ENCODE assay signal across 8 mouse cellular contexts in genomic region chr17:44189696-44190095, GRCm38 (mm10). TPM values are rescaled to one million over a fixed set of nuclear protein-coding genes. Genes with fewer than 3 reads are reported as not detected.
A peak's percentile ranks its signal among the peaks of the same experiment; 100 is the strongest.
DNase-seq lines count a peak whose midpoint lies in the region; ATAC-seq and TF ChIP-seq lines count a peak whose summit lies in the region.

No protein-coding gene starts in this region.

- H3K4me3 ChIP-seq in E14TG2a.4 (replicated peaks; ENCODE audit: low read length) = peak overlapping the region; percentile 29; the same call in 1 of the 2 replicates
- H3K4me3 ChIP-seq in embryonic facial prominence, embryonic 12.5 days = 0 out of 2 replicates have a peak overlapping the region, but pooled peaks have one; percentile 40
- H3K4me3 ChIP-seq in heart, embryonic 16.5 days (ENCODE audit: low read length) = peak overlapping the region; percentile 77
- peak overlapping the region; percentile 62 for H3K4me3 ChIP-seq in midbrain, embryonic 10.5 days

- no peaks in the 10 kb centered on the region for H3K9me3 ChIP-seq in E14TG2a.4 (ENCODE audit: low read length)
- H3K9me3 ChIP-seq in embryonic facial prominence, embryonic 12.5 days = no peaks in the 10 kb centered on the region
- H3K9me3 ChIP-seq in heart, embryonic 16.5 days (replicated peaks; ENCODE audit: control insufficient read depth, low read length) = no peaks in the 10 kb centered on the region
- no peaks in the 10 kb centered on the region for H3K9me3 ChIP-seq in midbrain, embryonic 10.5 days (replicated peaks)

- no peak for TF ChIP-seq CTCF in E14TG2a.4 (conservative IDR thresholded peaks at IDR 0.05; ENCODE audit: low read length)

- WGBS in embryonic facial prominence, embryonic 12.5 days = 3% methylated on average over 11 of the region's 11 CpGs
- WGBS in heart, embryonic 16.5 days = 7% methylated on average over 11 of the region's 11 CpGs
- 2% methylated on average over 11 of the region's 11 CpGs for WGBS in midbrain, embryonic 10.5 days

- H3K4me1 ChIP-seq in E14TG2a.4 (replicated peaks; ENCODE audit: low read depth, low read length) = peaks cover 23% of the 10 kb centered on the region
- no peaks in the 10 kb centered on the region; the same call in 1 of the 2 replicates for H3K4me1 ChIP-seq in embryonic facial prominence, embryonic 12.5 days
- peaks cover 29% of the 10 kb centered on the region for H3K4me1 ChIP-seq in heart, embryonic 16.5 days (ENCODE audit: control insufficient read depth, insufficient read depth, low read length)
- H3K4me1 ChIP-seq in midbrain, embryonic 10.5 days = peaks cover 17% of the 10 kb centered on the region

- no peaks in the 10 kb centered on the region for H3K36me3 ChIP-seq in E14TG2a.4 (ENCODE audit: insufficient read depth, low read length)
- no peaks in the 10 kb centered on the region for H3K36me3 ChIP-seq in embryonic facial prominence, embryonic 12.5 days
- no peaks in the 10 kb centered on the region for H3K36me3 ChIP-seq in heart, embryonic 16.5 days (ENCODE audit: control insufficient read depth, insufficient read depth)
- no peaks in the 10 kb centered on the region for H3K36me3 ChIP-seq in midbrain, embryonic 10.5 days

- H3K27ac ChIP-seq in embryonic facial prominence, embryonic 12.5 days = no peak overlapping the region
- no peak overlapping the region for H3K27ac ChIP-seq in heart, embryonic 16.5 days (ENCODE audit: low read length)
- H3K27ac ChIP-seq in midbrain, embryonic 10.5 days (replicated peaks) = no peak overlapping the region

- peak; percentile 85 to 86 for DNase-seq in kidney, postnatal 25 days
- no peak for DNase-seq in midbrain, embryonic 10.5 days (ENCODE audit: low spot score)
- DNase-seq in frontal cortex, postnatal 36 days (ENCODE audit: low spot score in 2 of 2) = no peak
- DNase-seq in spleen, adult 18-20 months = no peak

- H3K4me2 ChIP-seq in embryonic facial prominence, embryonic 12.5 days (replicated peaks) = peak overlapping the region; percentile 87
- H3K4me2 ChIP-seq in heart, embryonic 16.5 days (ENCODE audit: low read depth, low read length) = peak overlapping the region; percentile 86

- H3K27me3 ChIP-seq in E14TG2a.4 (ENCODE audit: insufficient read depth, low read length) = peaks cover 36% of the 10 kb centered on the region
- peaks cover 21% of the 10 kb centered on the region; the same call in 1 of the 2 replicates for H3K27me3 ChIP-seq in embryonic facial prominence, embryonic 12.5 days
- H3K27me3 ChIP-seq in heart, embryonic 16.5 days (ENCODE audit: control insufficient read depth, insufficient read depth, low read length) = no peaks in the 10 kb centered on the region
- peaks cover 54% of the 10 kb centered on the region for H3K27me3 ChIP-seq in midbrain, embryonic 10.5 days (ENCODE audit: low read depth, poor library complexity, severe bottlenecking)

- peak; percentile 67; the same call in 1 of the 2 replicates for ATAC-seq in embryonic facial prominence, embryonic 12.5 days (ENCODE audit: insufficient number of reproducible peaks, insufficient read depth, low FRiP score, low TSS enrichment)
- ATAC-seq in heart, embryonic 16.5 days (replicated peaks; ENCODE audit: extremely low read depth, insufficient read depth, low FRiP score) = no peak
- ATAC-seq in CD4-positive, CD25-positive, alpha-beta regulatory T cell, adult 4 months = no peak

- no peak overlapping the region for H3K9ac ChIP-seq in embryonic facial prominence, embryonic 12.5 days
- H3K9ac ChIP-seq in heart, embryonic 16.5 days (ENCODE audit: low read length) = peak overlapping the region; percentile 64

RNA-seq across cellular contexts. Expression of gene Clic5, which starts 1.3 kb away (rescaled TPM):
- 0.56 and 0.64 TPM in 2 replicates for polyA plus RNA-seq in embryonic facial prominence, embryonic 12.5 days (2016; fragmentation: Nextera tagmentation; extraction: Ambion mirVana)
- polyA plus RNA-seq in heart, embryonic 16.5 days (2015; fragmentation: Nextera tagmentation; extraction: Ambion mirVana) = 16.6 and 17.8 TPM in 2 replicates
- polyA plus RNA-seq in midbrain, embryonic 10.5 days (2016; fragmentation: Nextera tagmentation; extraction: Ambion mirVana) = 0.23 and 0.82 TPM in 2 replicates
- under 1 TPM in 1 of 2 experiments, not detected in 1; 0.28 TPM for polyA plus RNA-seq in CD4-positive, CD25-positive, alpha-beta regulatory T cell, adult 4 months (2017; shearing (Covaris generic))

Comparison
In these comparisons a context has a peak if more than half of its experiments do, and no peak if none do; other contexts are left out.
1. DNase-seq: peak in kidney, postnatal 25 days (2 of 2); none in midbrain, embryonic 10.5 days (single experiment), frontal cortex, postnatal 36 days (0 of 2) and spleen, adult 18-20 months (0 of 2).
2. Peak in every context shown above with its lines, with median percentiles within 50 percentile points of each other: H3K4me3 ChIP-seq.